Mouse (Mus musculus) T-helper 17 cell (primary cell): ENCODE results near the gene Actn4.

Source experiments
- in situ Hi-C, 2 experiments: fragments of 300-600 bp; cut with MboI, MseI; formaldehyde crosslinking; loops; 1 replicate in 1 of 2; 2 replicates in 1 of 2; pipeline ENCODE4 v1.15.1; 2025; ENCODE audit warnings: high pct_unique_total_duplicates in 2 of 2

Actn4 gene

DNA sequence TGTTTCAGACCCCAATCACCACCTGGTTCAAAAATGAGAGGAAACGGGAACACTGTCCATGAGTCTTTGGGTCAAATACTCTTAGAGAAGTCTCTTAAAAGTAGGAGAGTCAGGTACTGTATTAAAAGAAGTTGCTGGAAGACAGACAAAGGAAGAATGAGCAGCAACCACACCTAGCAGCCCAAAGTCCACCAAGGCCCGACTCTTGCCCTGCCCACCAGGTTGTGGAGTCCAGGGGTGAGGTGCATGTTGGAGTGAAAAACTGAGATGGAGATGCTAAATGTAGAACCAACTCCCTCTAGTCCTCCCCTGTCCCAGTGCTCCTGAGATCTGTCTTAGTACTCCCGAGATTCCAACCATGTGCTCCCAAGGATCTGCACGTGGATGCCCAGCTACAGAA lies 111.5 kb downstream of the Actn4 start:
- in situ Hi-C loops = loop anchor here in 1 of 2 experiments (10.0 kb wide), 1 partner anchor 746 kb away; no protein-coding TSS in a partner anchor

DNA sequence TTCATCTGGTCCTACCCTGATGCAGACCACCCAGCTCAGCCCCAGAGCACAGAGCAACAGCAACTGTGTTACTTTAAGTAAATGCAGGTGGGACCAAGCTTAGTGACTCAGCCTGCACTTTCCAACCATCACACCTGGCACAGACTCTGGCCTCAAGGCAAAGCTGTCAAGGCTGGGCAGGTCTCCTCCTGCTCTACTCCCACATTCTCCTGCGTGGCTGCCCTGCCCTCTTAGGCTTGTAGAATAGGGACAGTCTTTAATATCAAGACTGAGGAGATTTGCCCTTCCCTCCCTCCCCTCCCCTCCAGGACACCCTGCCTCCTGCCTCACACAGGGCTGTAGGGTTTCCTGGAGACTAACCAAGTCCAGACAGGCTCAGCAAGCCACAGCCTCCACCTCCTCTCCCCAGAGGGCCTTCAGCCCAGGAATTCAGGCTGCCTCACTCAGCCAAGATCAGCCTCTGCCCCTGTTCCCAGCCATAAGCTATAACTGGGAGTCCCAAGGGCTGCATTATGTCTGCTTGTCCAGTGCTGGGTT lies 112.4 kb downstream of the Actn4 start:
- in situ Hi-C loops = loop anchor here in 1 of 2 experiments (10.0 kb wide), 1 partner anchor 745 kb away; no protein-coding TSS in a partner anchor

DNA sequence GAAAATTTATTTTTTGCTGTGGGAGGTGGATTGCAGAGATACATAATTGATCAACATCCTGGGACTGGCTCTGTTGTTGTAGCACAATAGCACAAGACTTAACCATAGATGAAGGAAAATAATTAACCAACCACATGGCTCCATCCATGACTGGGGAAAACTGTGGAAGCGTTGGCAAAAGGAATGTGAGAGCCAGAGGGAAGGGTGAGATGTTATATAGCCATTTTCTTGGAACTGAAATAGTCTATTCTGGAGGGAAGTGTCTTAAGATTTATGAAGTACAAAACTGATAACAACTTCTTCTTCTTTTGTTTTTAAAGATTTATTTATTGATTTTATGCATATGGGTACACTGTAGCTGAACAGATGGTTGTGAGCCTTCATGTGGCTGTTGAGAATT lies 114.9 kb downstream of the Actn4 start:
- in situ Hi-C loops = no loop called here
